Mouse (Mus musculus) liver, embryonic 14.5 days (tissue): ENCODE results near the gene Wwc1.

Experiments
- CTCF ChIP-seq: IDR thresholded peaks from 2 replicates; pipeline ENCODE4 v1.5.1; 2016; ENCODE audit warnings: antibody characterized with exemption, low read depth, control low read depth
- EP300 ChIP-seq: IDR thresholded peaks from 2 replicates; pipeline ENCODE4 v1.6.1; 2016; ENCODE audit warnings: antibody characterized with exemption, low read depth

DNA sequence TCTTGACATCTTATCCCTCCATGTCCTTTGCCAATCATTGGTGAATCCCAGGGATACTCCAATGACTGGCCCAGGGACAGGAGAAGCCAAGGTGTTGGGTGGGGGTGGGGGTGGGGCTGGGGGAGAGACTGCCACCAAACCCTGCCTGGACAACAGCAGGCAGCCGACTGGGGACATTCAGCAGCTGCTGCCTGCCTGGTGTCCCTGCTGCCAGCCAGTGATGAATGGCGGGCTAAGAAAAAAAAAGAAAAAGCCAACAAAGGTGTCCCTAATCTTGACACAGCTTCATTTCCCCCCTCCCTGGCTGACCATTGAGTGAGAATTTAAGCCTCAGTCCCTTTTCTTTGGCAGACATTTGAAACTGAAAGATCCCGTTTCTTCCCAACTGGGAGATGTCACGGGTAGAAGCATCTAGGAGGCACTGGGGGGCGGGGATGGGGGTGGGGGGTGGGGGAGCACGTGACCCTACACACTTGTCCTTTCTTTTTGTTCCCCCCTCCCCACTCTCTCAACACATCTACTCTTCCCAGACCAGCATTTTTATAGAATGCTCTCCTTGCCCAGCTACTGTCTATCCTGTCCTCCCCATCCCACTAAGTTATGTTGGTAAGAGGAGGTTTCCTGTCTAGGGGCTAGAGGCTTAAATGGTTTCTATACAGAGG lies 7.9 kb downstream of the Wwc1 start:
- no peak for TF ChIP-seq CTCF
- no peak for TF ChIP-seq EP300
